Mouse (Mus musculus) adrenal gland, adult 2 months (tissue): ENCODE measurements around the gene Vmn2r108. TPM values are rescaled to one million over a fixed set of nuclear protein-coding genes. Genes with fewer than 3 reads are reported as not detected.
"Not testable (repeated sequence)": the region's sequence is repeated elsewhere in the genome, so short reads cannot be mapped to it uniquely, and the experiment has no call there.

Experiments
- DNase-seq: peaks from one replicate; pipeline ENCODE4 v3.0.0; 2021
- long read RNA-seq: library from polyadenylated mRNA; stranded (forward); transcript quantifications from one replicate; pipeline ENCODE4 v2.0.0, GENCODE M21; 2021
- polyA plus RNA-seq: library from polyadenylated mRNA; depleted of rRNA; stranded (reverse); fragments of >200 nt; gene quantifications from 2 replicates; pipeline ENCODE4 v1.2.3, GENCODE M21; 2012; rRNA removed
- total RNA-seq, 2 experiments: library from RNA; stranded (reverse); gene quantifications; 2 replicates each; pipeline ENCODE4 v1.2.3; 2021

The Vmn2r108 gene
- not detected for total RNA-seq
- not detected in 2 replicates for polyA plus RNA-seq
- long read RNA-seq = 0 reads

GRCm38 (mm10) chr17:20481231-20481630, at the start of gene Vmn2r108:
Vmn2r108 (minus strand) TSS chr17:20481331.
- no peak for DNase-seq

GRCm38 (mm10) chr17:20508247-20508646, 27.1 kb upstream of the Vmn2r108 start:
- not testable (repeated sequence) for DNase-seq

GRCm38 (mm10) chr17:20497858-20498257, 16.7 kb upstream of the Vmn2r108 start, which contains the start of gene Vmn1r225:
Vmn1r225 (plus strand) TSS chr17:20498158.
- no peak for DNase-seq

- DNase-seq = no peak
These were observed 7.8 kb downstream of the Vmn2r108 start for GRCm38 (mm10) chr17:20473311-20473710.

- no peak for DNase-seq
These were observed 41.9 kb downstream of the Vmn2r108 start for GRCm38 (mm10) chr17:20439263-20439662.

GRCm38 (mm10) chr17:20413846-20414245, 67.3 kb downstream of the Vmn2r108 start, which contains the start of gene Vmn1r224:
Vmn1r224 (plus strand) TSS chr17:20414146.
- DNase-seq = no peak

Other genes with a start within 250 kb of the Vmn2r108 start
- not detected for gene Vmn2r105, start 246.3 kb downstream of the Vmn2r108 start, total RNA-seq
- gene Vmn2r105, start 246.3 kb downstream of the Vmn2r108 start, polyA plus RNA-seq = not detected in 2 replicates
- gene Vmn2r106, start 195.8 kb downstream of the Vmn2r108 start, total RNA-seq = not detected
- gene Vmn2r106, start 195.8 kb downstream of the Vmn2r108 start, polyA plus RNA-seq = not detected in 2 replicates
- gene Vmn2r107, start 136.1 kb downstream of the Vmn2r108 start, total RNA-seq = not detected
- not detected in 2 replicates for gene Vmn2r107, start 136.1 kb downstream of the Vmn2r108 start, polyA plus RNA-seq
- not detected for gene Vmn1r224, start 67.2 kb downstream of the Vmn2r108 start, total RNA-seq
- gene Vmn1r224, start 67.2 kb downstream of the Vmn2r108 start, polyA plus RNA-seq = not detected in 2 replicates
- gene Vmn1r225, start 16.8 kb upstream of the Vmn2r108 start, total RNA-seq = not detected
- gene Vmn1r225, start 16.8 kb upstream of the Vmn2r108 start, polyA plus RNA-seq = not detected in 2 replicates
- not detected for gene Vmn2r109, start 83.4 kb upstream of the Vmn2r108 start, total RNA-seq
- not detected in 2 replicates for gene Vmn2r109, start 83.4 kb upstream of the Vmn2r108 start, polyA plus RNA-seq
- gene Vmn2r110, start 115.1 kb upstream of the Vmn2r108 start, total RNA-seq = not detected
- not detected in 2 replicates for gene Vmn2r110, start 115.1 kb upstream of the Vmn2r108 start, polyA plus RNA-seq
- gene Fpr-rs3, start 143.5 kb upstream of the Vmn2r108 start, total RNA-seq = not detected
- gene Fpr-rs3, start 143.5 kb upstream of the Vmn2r108 start, polyA plus RNA-seq = not detected in 2 replicates
- not detected for gene Vmn1r226, start 201.5 kb upstream of the Vmn2r108 start, total RNA-seq
- gene Vmn1r226, start 201.5 kb upstream of the Vmn2r108 start, polyA plus RNA-seq = not detected in 2 replicates
- not detected for gene Vmn1r227, start 248.5 kb upstream of the Vmn2r108 start, total RNA-seq
- not detected in 2 replicates for gene Vmn1r227, start 248.5 kb upstream of the Vmn2r108 start, polyA plus RNA-seq